Mouse (Mus musculus) forebrain, embryonic 16.5 days (tissue): ENCODE results near the gene Slc35c2. TPM values are rescaled to one million over a fixed set of nuclear protein-coding genes. Genes with fewer than 3 reads are reported as not detected.
A peak's percentile ranks its signal among the peaks of the same experiment; 100 is the strongest.

ENCODE experiments used
- ATAC-seq: fragments of 200-750 bp; cut with Nextera tagmentation; 2 replicates; pipeline ENCODE4 v1.8.0; 2017; ENCODE audit warnings: mild to moderate bottlenecking, moderate library complexity
- H3K27ac ChIP-seq: fragments of 300-500 bp; sonication (generic); 2 replicates; pipeline ENCODE4 v1.5.1; 2014; ENCODE audit warnings: low read length, control low read depth
- H3K27me3 ChIP-seq: fragments of 300-500 bp; sonication (generic); replicated peaks from 2 replicates; pipeline ENCODE4 v1.6.1; 2014; ENCODE audit warnings: low read length; ENCODE audit not compliant: control insufficient read depth, insufficient read depth
- H3K36me3 ChIP-seq: fragments of 300-500 bp; sonication (generic); 2 replicates; pipeline ENCODE4 v1.6.1; 2014; ENCODE audit not compliant: control insufficient read depth, insufficient read depth
- H3K4me1 ChIP-seq: fragments of 300-500 bp; sonication (generic); replicated peaks from 2 replicates; pipeline ENCODE4 v1.6.1; 2014; ENCODE audit warnings: low read length; ENCODE audit not compliant: control insufficient read depth, insufficient read depth
- H3K4me2 ChIP-seq: fragments of 300-500 bp; sonication (generic); 2 replicates; pipeline ENCODE4 v1.6.1; 2014; ENCODE audit warnings: mild to moderate bottlenecking, low read length, control low read depth
- H3K4me3 ChIP-seq: fragments of 300-500 bp; sonication (generic); replicated peaks from 2 replicates; pipeline ENCODE4 v1.5.1; 2014; ENCODE audit warnings: mild to moderate bottlenecking, low read length, control low read depth
- H3K9ac ChIP-seq: fragments of 300-500 bp; sonication (generic); replicated peaks from 2 replicates; pipeline ENCODE4 v1.6.1; 2014; ENCODE audit warnings: low read depth, low read length, control low read depth
- H3K9me3 ChIP-seq: fragments of 300-500 bp; sonication (generic); 2 replicates; pipeline ENCODE4 v1.6.1; 2016; ENCODE audit warnings: low read length; ENCODE audit not compliant: control insufficient read depth
- WGBS: fragments of 180-500 bp; shearing (Covaris S2); extraction: QIAGEN DNeasy Blood & Tissue Kit; methylation state at CpG from one replicate; pipeline ENCODE4 v1.1.7; 2014; 5-methylcytosine and 5-hydroxymethylcytosine counted together
- polyA plus RNA-seq: library from polyadenylated mRNA; unstranded; fragments of >200 nt; fragmentation: Nextera tagmentation; extraction: Ambion mirVana; gene quantifications from 2 replicates; pipeline ENCODE4 v1.2.1, GENCODE M21; 2015

Gene Slc35c2
- polyA plus RNA-seq, 1 experiment from 2014 or later = 62.4 TPM

GRCm38 (mm10) chr2:165303354-165304012 is 15.8 kb upstream of the Slc35c2 start:
- Histone ChIP-seq H3K4me2 (no peak overlapping the region), H3K36me3 (peaks cover 19% of the 10 kb centered on the region), H3K4me3 (no peak overlapping the region), H3K9ac (no peak overlapping the region), H3K4me1 (peaks cover 11% of the 10 kb centered on the region), H3K27ac (no peak overlapping the region), H3K27me3 (no peaks in the 10 kb centered on the region), H3K9me3 (0 out of 2 replicates have a peak, but pooled peaks cover 2% of the 10 kb centered on the region)
- ATAC-seq = no peak
- WGBS = 94% methylated on average over 6 of the region's 6 CpGs

GRCm38 (mm10) chr2:165301409-165301808 is 13.7 kb upstream of the Slc35c2 start:
- Histone ChIP-seq H3K9ac (no peak overlapping the region), H3K36me3 (peaks cover 25% of the 10 kb centered on the region), H3K4me2 (no peak overlapping the region), H3K9me3 (0 out of 2 replicates have a peak, but pooled peaks cover 2% of the 10 kb centered on the region), H3K4me3 (no peak overlapping the region), H3K27me3 (no peaks in the 10 kb centered on the region), H3K27ac (no peak overlapping the region), H3K4me1 (peaks cover 11% of the 10 kb centered on the region)
- ATAC-seq = no peak
- WGBS = 56% methylated on average over 3 of the region's 3 CpGs

GRCm38 (mm10) chr2:165300885-165301284 is 13.2 kb upstream of the Slc35c2 start:
- Histone ChIP-seq H3K36me3 (peaks cover 30% of the 10 kb centered on the region), H3K27ac (no peak overlapping the region), H3K4me1 (peaks cover 11% of the 10 kb centered on the region), H3K4me3 (no peak overlapping the region), H3K4me2 (no peak overlapping the region), H3K27me3 (no peaks in the 10 kb centered on the region), H3K9ac (no peak overlapping the region), H3K9me3 (0 out of 2 replicates have a peak, but pooled peaks cover 2% of the 10 kb centered on the region)
- ATAC-seq = 0 out of 2 replicates have a peak, but pooled peaks have one; percentile 31
- WGBS = 69% methylated on average over 6 of the region's 6 CpGs

GRCm38 (mm10) chr2:165300424-165300823 is 12.8 kb upstream of the Slc35c2 start:
- 65% methylated on average over 8 of the region's 8 CpGs for WGBS
- Histone ChIP-seq H3K4me3 (no peak overlapping the region), H3K9me3 (0 out of 2 replicates have a peak, but pooled peaks cover 2% of the 10 kb centered on the region), H3K27me3 (no peaks in the 10 kb centered on the region), H3K4me1 (peaks cover 11% of the 10 kb centered on the region), H3K36me3 (peaks cover 31% of the 10 kb centered on the region), H3K9ac (no peak overlapping the region), H3K4me2 (no peak overlapping the region), H3K27ac (peak overlapping the region; percentile 6; the same call in 1 of the 2 replicates)
- peak; percentile 56 for ATAC-seq

GRCm38 (mm10) chr2:165297429-165297828 is 9.8 kb upstream of the Slc35c2 start:
- H3K27me3 ChIP-seq = no peaks in the 10 kb centered on the region
- no peak for ATAC-seq
- 90% methylated on average over 11 of the region's 11 CpGs for whole genome bisulfite sequencing
- peaks cover 11% of the 10 kb centered on the region for H3K4me1 ChIP-seq
- H3K9me3 ChIP-seq = no peaks in the 10 kb centered on the region
- peaks cover 28% of the 10 kb centered on the region for H3K36me3 ChIP-seq
- no peak overlapping the region for H3K27ac ChIP-seq
- no peak overlapping the region for H3K4me2 ChIP-seq
- no peak overlapping the region for H3K4me3 ChIP-seq
- H3K9ac ChIP-seq = no peak overlapping the region

GRCm38 (mm10) chr2:165296571-165296970 is 8.9 kb upstream of the Slc35c2 start:
- Histone ChIP-seq H3K36me3 (peaks cover 34% of the 10 kb centered on the region), H3K9me3 (no peaks in the 10 kb centered on the region), H3K9ac (no peak overlapping the region), H3K4me2 (no peak overlapping the region), H3K27ac (no peak overlapping the region), H3K4me1 (peaks cover 11% of the 10 kb centered on the region), H3K27me3 (no peaks in the 10 kb centered on the region), H3K4me3 (no peak overlapping the region)
- no peak for ATAC-seq
- WGBS = 90% methylated on average over 18 of the region's 18 CpGs

- H3K4me2 ChIP-seq = peak overlapping the region; percentile 91
- H3K36me3 ChIP-seq = peaks cover 22% of the 10 kb centered on the region
- H3K4me3 ChIP-seq = peak overlapping the region; percentile 48
- ATAC-seq = peak; percentile 93
- no peaks in the 10 kb centered on the region for H3K9me3 ChIP-seq
- H3K27me3 ChIP-seq = no peaks in the 10 kb centered on the region
- H3K9ac ChIP-seq = peak overlapping the region; percentile 54
- 27% methylated on average over 18 of the region's 18 CpGs for WGBS
- peaks cover 35% of the 10 kb centered on the region for H3K4me1 ChIP-seq
- peak overlapping the region; percentile 97 for H3K27ac ChIP-seq
Observed at GRCm38 (mm10) chr2:165288315-165289031, 804 bp upstream of the Slc35c2 start.

GRCm38 (mm10) chr2:165286361-165287201 is 1.1 kb downstream of the Slc35c2 start:
- peak overlapping the region; percentile 48 for H3K4me3 ChIP-seq
- H3K9ac ChIP-seq = peak overlapping the region; percentile 54
- H3K36me3 ChIP-seq = peaks cover 16% of the 10 kb centered on the region
- peak overlapping the region; percentile 91 for H3K4me2 ChIP-seq
- peaks cover 40% of the 10 kb centered on the region for H3K4me1 ChIP-seq
- H3K27ac ChIP-seq = no peak overlapping the region
- H3K9me3 ChIP-seq = no peaks in the 10 kb centered on the region
- 66% methylated on average over 18 of the region's 18 CpGs for WGBS
- ATAC-seq = no peak
- H3K27me3 ChIP-seq = no peaks in the 10 kb centered on the region

- no peak for ATAC-seq
- Histone ChIP-seq H3K27me3 (no peaks in the 10 kb centered on the region), H3K27ac (no peak overlapping the region), H3K4me2 (no peak overlapping the region), H3K4me1 (peaks cover 40% of the 10 kb centered on the region), H3K4me3 (no peak overlapping the region), H3K36me3 (peaks cover 9% of the 10 kb centered on the region), H3K9ac (no peak overlapping the region), H3K9me3 (no peaks in the 10 kb centered on the region)
- 88% methylated on average over 8 of the region's 8 CpGs for WGBS
Observed at GRCm38 (mm10) chr2:165285621-165286020, 2.0 kb downstream of the Slc35c2 start.
